Mouse (Mus musculus): ENCODE results near the gene Hoxa7. TPM values are rescaled to one million over a fixed set of nuclear protein-coding genes. Genes with fewer than 3 reads are reported as not detected.

The Hoxa7 gene
- total and polyA plus RNA-seq, 2 experiments from 2014 or later, result not detected

DNA sequence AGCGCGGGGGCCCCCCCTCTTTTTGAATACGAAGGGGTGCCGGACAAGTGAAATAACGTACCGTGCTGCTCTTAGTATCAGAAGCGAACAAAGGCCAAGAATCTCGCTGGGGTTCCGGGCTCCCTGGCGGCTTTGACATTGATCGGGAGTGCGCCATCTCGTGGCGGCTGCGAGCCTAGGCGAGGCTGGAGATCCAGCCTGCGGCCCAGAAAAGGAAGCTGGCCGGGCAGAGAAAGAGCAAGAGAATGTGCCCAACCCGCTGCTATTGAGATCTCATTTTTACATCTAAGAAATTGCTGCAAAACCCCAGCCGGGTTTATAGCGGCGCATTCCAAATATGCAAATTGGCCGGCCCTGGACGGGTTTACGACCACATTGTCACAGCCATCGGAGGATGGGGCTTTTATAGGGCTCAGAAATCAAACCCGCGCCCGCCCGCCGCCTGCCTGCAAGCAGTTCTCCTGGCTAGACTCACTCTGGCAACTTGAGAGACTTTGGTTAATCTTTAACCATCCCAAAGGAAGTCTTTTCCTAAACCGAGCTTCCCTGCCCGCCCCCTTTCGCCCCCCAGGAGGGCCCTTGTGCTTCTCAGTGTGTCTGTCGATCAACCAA lies 18.8 kb upstream of the Hoxa7 start, which contains the start of gene Hoxa10:
TSS of gene Hoxa10 (minus strand) at position 466 of the 612 bp plus-strand sequence.
- TF ChIP-seq CTCF (IDR thresholded peaks at IDR 0.05), result peak; percentile 69
- 1% methylated on average over 35 of the region's 35 CpGs for WGBS
- Histone ChIP-seq H3K9me3 (ENCODE audit: low read length) (no peaks in the 10 kb centered on the region), H3K4me3 (ENCODE audit: low read depth, low read length) (no peak within 1 kb of the TSS), H3K9ac (replicated peaks; ENCODE audit: low read length, poor library complexity, severe bottlenecking) (no peak within 1 kb of the TSS), H3K4me1 (ENCODE audit: insufficient read depth, low read length) (no peaks in the 10 kb centered on the region), H3K36me3 (ENCODE audit: insufficient read depth, low read length) (no peaks in the 10 kb centered on the region), H3K27me3 (ENCODE audit: insufficient read depth, low read length) (peaks cover 94% of the 10 kb centered on the region), H3K27ac (ENCODE audit: low read depth, low read length) (no peak within 1 kb of the TSS), H3K4me2 (ENCODE audit: low read depth, low read length, poor library complexity, severe bottlenecking) (no peak within 1 kb of the TSS)
- peak; percentile 54 for DNase-seq (ENCODE audit: low spot score)
- no peak for ATAC-seq (ENCODE audit: low FRiP score)

DNA sequence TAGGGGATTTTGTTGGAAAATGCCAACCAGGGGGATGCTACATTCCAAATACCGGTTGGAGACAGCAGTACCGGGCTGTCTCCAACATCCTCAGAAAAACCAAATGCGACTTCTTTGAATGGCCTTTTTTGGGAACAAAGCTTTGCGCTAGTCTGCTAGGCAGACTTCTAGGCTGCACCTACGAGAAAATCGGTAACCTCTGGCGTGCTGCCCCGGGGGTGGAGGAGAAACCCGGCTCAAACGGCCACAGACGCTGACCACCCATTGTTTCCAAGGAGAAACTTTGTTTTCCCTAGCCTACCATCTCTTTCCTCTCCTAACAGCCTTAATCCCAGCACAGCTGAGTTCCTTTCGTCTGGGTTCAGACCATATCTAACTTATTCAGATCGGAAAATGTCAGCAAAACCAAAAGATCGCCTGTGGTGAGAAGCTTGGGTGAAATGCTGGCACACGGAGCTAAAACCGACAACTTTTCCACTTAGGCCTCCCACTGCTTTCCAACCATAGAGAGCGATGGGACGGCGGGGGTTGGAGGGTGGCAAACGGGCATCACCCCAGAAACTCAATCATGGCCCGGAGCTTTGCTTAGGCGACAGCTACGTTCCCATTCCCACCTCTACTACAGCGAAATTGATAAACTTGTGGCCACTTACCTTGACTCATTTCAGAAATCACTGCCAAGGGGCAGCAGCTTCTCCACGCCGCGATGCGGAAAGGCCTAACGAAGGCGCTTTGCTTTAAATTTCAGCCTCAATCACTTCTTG lies 18.2 kb upstream of the Hoxa7 start:
- Histone ChIP-seq H3K9me3 (ENCODE audit: low read length) (no peaks in the 10 kb centered on the region), H3K27ac (ENCODE audit: low read depth, low read length) (no peak overlapping the region), H3K36me3 (ENCODE audit: insufficient read depth, low read length) (no peaks in the 10 kb centered on the region), H3K4me3 (ENCODE audit: low read depth, low read length) (no peak overlapping the region), H3K27me3 (ENCODE audit: insufficient read depth, low read length) (peaks cover 95% of the 10 kb centered on the region), H3K4me2 (ENCODE audit: low read depth, low read length, poor library complexity, severe bottlenecking) (no peak overlapping the region), H3K9ac (replicated peaks; ENCODE audit: low read length, poor library complexity, severe bottlenecking) (no peak overlapping the region), H3K4me1 (ENCODE audit: insufficient read depth, low read length) (no peaks in the 10 kb centered on the region)
- no peak for DNase-seq (ENCODE audit: low spot score)
- TF ChIP-seq CTCF (IDR thresholded peaks at IDR 0.05), result no peak
- no peak for ATAC-seq (ENCODE audit: low FRiP score)
- 2% methylated on average over 30 of the region's 30 CpGs for WGBS

DNA sequence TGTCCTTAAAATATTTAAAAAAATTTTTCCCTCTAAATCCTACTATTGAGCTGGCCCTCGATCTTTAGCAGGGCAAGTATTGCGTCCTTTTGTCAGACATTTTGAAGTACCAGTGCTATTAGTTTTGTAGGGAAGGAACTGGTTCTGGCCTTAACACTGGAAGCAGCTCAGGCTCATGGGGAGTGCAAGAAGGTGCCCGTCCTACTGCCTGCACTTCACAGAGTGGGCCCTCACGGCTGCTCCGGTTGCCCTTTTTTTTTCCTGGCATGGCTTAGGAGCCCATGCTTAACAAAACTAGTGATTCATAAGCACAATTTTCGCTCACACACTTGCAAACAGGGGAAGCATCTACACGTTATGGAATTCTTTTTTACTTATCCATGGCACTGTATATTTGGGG lies 17.3 kb upstream of the Hoxa7 start:
- Histone ChIP-seq H3K27ac (ENCODE audit: low read depth, low read length) (no peak overlapping the region), H3K4me2 (ENCODE audit: low read depth, low read length, poor library complexity, severe bottlenecking) (no peak overlapping the region), H3K9me3 (ENCODE audit: low read length) (no peaks in the 10 kb centered on the region), H3K9ac (replicated peaks; ENCODE audit: low read length, poor library complexity, severe bottlenecking) (no peak overlapping the region), H3K4me3 (ENCODE audit: low read depth, low read length) (no peak overlapping the region), H3K4me1 (ENCODE audit: insufficient read depth, low read length) (no peaks in the 10 kb centered on the region), H3K36me3 (ENCODE audit: insufficient read depth, low read length) (no peaks in the 10 kb centered on the region), H3K27me3 (ENCODE audit: insufficient read depth, low read length) (peaks cover 97% of the 10 kb centered on the region)
- no peak for TF ChIP-seq CTCF (IDR thresholded peaks at IDR 0.05)
- DNase-seq (ENCODE audit: low spot score) (no peak), ATAC-seq (ENCODE audit: low FRiP score) (no peak)
- 1% methylated on average over 7 of the region's 7 CpGs for WGBS

DNA sequence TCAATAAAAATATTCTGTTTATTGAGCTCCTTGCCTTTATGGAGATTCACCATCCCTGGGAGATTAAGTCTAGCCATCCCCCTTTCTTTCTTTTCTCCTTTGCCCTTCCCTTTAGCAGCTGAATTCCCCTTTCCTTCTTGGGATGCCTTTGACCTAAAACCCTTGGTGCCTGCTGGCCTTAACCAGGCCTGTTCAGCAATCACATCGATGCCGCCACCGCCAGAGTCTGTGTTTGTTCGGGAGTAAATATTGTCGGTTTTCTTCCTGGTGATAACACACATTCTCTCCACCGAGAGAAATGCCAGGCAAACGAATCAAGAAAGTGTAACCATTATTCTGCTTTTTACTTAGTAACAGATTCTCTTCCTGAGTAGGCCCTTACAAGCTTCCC lies 16.5 kb upstream of the Hoxa7 start:
- ATAC-seq (ENCODE audit: low FRiP score) (no peak), DNase-seq (ENCODE audit: low spot score) (no peak)
- Histone ChIP-seq H3K36me3 (ENCODE audit: insufficient read depth, low read length) (no peaks in the 10 kb centered on the region), H3K9ac (replicated peaks; ENCODE audit: low read length, poor library complexity, severe bottlenecking) (no peak overlapping the region), H3K4me3 (ENCODE audit: low read depth, low read length) (no peak overlapping the region), H3K4me1 (ENCODE audit: insufficient read depth, low read length) (no peaks in the 10 kb centered on the region), H3K9me3 (ENCODE audit: low read length) (no peaks in the 10 kb centered on the region), H3K27me3 (ENCODE audit: insufficient read depth, low read length) (peaks cover 96% of the 10 kb centered on the region), H3K4me2 (ENCODE audit: low read depth, low read length, poor library complexity, severe bottlenecking) (no peak overlapping the region), H3K27ac (ENCODE audit: low read depth, low read length) (no peak overlapping the region)
- no peak for TF ChIP-seq CTCF (IDR thresholded peaks at IDR 0.05)
- WGBS, result 2% methylated on average over 7 of the region's 7 CpGs

DNA sequence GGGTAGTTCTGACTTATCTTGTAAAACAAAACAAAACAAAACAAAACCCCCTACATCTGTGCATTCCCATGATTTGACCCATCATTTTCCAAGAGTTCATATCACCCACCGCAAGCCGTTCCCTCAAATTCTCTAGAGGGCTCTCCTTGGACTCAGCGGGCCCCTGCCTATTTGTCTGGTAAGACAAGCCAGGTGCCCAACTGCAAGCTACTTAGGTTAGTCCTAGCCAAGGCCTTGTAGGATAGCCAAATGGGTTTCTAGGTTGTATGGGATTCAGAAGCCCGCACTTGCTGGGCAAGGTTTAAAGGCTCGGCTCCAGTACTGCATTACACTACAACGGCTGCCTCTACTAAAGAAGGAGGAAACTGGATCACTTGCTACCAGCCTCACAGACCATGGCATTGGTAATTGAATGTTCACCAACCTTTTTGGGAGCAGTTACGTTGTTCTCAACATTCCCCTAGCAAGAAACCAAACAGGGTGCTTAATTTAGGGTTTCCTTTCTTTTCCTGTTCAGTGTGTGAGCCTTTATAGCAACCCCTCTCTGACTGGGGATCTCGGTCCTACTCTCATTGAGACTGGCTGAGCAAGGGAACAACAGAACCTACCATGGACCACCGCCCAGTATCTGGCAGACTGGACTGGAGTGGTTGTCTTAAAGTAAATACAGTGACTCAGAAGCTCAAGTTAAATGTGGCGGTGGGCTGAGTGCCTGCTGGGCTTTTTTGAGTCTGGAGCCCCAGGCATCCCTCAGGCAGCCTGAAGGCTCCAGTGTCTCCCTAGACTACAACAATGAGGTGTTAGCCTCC lies 15.9 kb upstream of the Hoxa7 start:
- ATAC-seq (ENCODE audit: low FRiP score), result no peak
- H3K27me3 ChIP-seq (ENCODE audit: insufficient read depth, low read length), result peaks cover 95% of the 10 kb centered on the region
- DNase-seq (ENCODE audit: low spot score), result no peak
- H3K27ac ChIP-seq (ENCODE audit: low read depth, low read length), result no peak overlapping the region
- TF ChIP-seq CTCF (IDR thresholded peaks at IDR 0.05), result no peak
- no peaks in the 10 kb centered on the region for H3K36me3 ChIP-seq (ENCODE audit: insufficient read depth, low read length)
- no peaks in the 10 kb centered on the region for H3K9me3 ChIP-seq (ENCODE audit: low read length)
- H3K4me2 ChIP-seq (ENCODE audit: low read depth, low read length, poor library complexity, severe bottlenecking), result no peak overlapping the region
- no peak overlapping the region for H3K9ac ChIP-seq (replicated peaks; ENCODE audit: low read length, poor library complexity, severe bottlenecking)
- H3K4me1 ChIP-seq (ENCODE audit: insufficient read depth, low read length), result no peaks in the 10 kb centered on the region
- WGBS, result 9% methylated on average over 10 of the region's 10 CpGs
- no peak overlapping the region for H3K4me3 ChIP-seq (ENCODE audit: low read depth, low read length)
